Mouse (Mus musculus) cerebellum, adult 2 months (tissue): ENCODE results near the gene H1foo.

Experiments used
- CTCF ChIP-seq: fragments of 200-500 bp; IDR thresholded peaks from 2 replicates; pipeline ENCODE4 v1.5.1; 2011; ENCODE audit warnings: low read depth, mild to moderate bottlenecking, control low read depth, low read length, moderate library complexity, borderline replicate concordance; ENCODE audit not compliant: insufficient read depth
- POLR2A ChIP-seq: fragments of 200-500 bp; IDR thresholded peaks from 2 replicates; pipeline ENCODE4 v1.6.1; 2011; ENCODE audit warnings: low read length, control low read depth, borderline replicate concordance; ENCODE audit not compliant: insufficient read depth

DNA sequence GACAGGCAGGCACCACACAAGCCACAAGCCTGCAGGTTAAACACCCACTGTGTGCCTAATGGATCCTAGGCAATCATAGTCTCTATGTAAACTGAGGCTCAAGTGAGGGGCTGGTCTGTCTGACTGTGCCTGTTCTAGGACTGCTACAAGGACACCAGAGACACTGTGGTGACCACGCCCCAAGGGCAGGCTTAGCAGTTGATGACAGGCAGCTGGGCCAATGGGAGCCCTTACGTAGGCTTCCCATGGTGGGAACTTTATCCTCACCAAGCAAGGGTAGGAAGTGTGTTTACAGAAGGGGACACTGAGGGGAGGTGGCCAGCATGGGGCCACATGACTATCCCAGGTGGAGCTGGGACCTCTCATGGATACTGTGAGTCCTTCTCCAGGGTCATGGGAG lies 54.5 kb downstream of the H1foo start:
- TF ChIP-seq CTCF (no peak), POLR2A (no peak)
